Mouse (Mus musculus) lung, embryonic 16.5 days (tissue): Measurements from ENCODE around the gene Dgkh. TPM values are rescaled to one million over a fixed set of nuclear protein-coding genes. Genes with fewer than 3 reads are reported as not detected.

Experiments
- ATAC-seq: fragments of 200-750 bp; cut with Nextera tagmentation; 2 replicates; pipeline ENCODE4 v1.8.0; 2017; ENCODE audit warnings: low read depth, mild to moderate bottlenecking, moderate library complexity
- H3K27ac ChIP-seq: fragments of 300-500 bp; sonication (generic); 2 replicates; pipeline ENCODE4 v1.5.1; 2014; ENCODE audit warnings: mild to moderate bottlenecking, control low read depth, low read length
- H3K27me3 ChIP-seq: fragments of 300-500 bp; sonication (generic); 2 replicates; pipeline ENCODE4 v1.6.1; 2014; ENCODE audit warnings: low read depth, low read length, mixed read lengths; ENCODE audit not compliant: control insufficient read depth, insufficient read depth
- H3K36me3 ChIP-seq: fragments of 300-500 bp; sonication (generic); 2 replicates; pipeline ENCODE4 v1.6.1; 2014; ENCODE audit warnings: low read length; ENCODE audit not compliant: control insufficient read depth, insufficient read depth
- H3K4me1 ChIP-seq: fragments of 300-500 bp; sonication (generic); replicated peaks from 2 replicates; pipeline ENCODE4 v1.6.1; 2014; ENCODE audit warnings: low read length, mixed read lengths; ENCODE audit not compliant: control insufficient read depth, insufficient read depth
- H3K4me2 ChIP-seq: fragments of 300-500 bp; sonication (generic); 2 replicates; pipeline ENCODE4 v1.6.1; 2014; ENCODE audit warnings: low read depth, low read length, control low read depth
- H3K4me3 ChIP-seq: fragments of 300-500 bp; sonication (generic); 2 replicates; pipeline ENCODE4 v1.5.1; 2014; ENCODE audit warnings: mild to moderate bottlenecking, low read length, control low read depth
- H3K9ac ChIP-seq: fragments of 300-500 bp; sonication (generic); 2 replicates; pipeline ENCODE4 v1.6.1; 2014; ENCODE audit warnings: low read length, control low read depth
- H3K9me3 ChIP-seq: fragments of 300-500 bp; sonication (generic); 2 replicates; pipeline ENCODE4 v1.6.1; 2016; ENCODE audit warnings: low read length; ENCODE audit not compliant: control insufficient read depth
- WGBS: fragments of 180-500 bp; shearing (Covaris S2); extraction: QIAGEN DNeasy Blood & Tissue Kit; methylation state at CpG from one replicate; pipeline ENCODE4 v1.1.7; 2014; 5-methylcytosine and 5-hydroxymethylcytosine counted together
- polyA plus RNA-seq: library from polyadenylated mRNA; unstranded; fragments of >200 nt; fragmentation: Nextera tagmentation; extraction: Ambion mirVana; gene quantifications from 2 replicates; pipeline ENCODE4 v1.2.1, GENCODE M21; 2015

Dgkh gene
- polyA plus RNA-seq, 1 experiment from 2014 or later = 1.8 TPM

- Histone ChIP-seq H3K4me3 (no peak overlapping the region), H3K9ac (no peak overlapping the region), H3K27ac (no peak overlapping the region), H3K4me2 (no peak overlapping the region), H3K9me3 (no peaks in the 10 kb centered on the region), H3K36me3 (peaks cover 41% of the 10 kb centered on the region), H3K4me1 (no peaks in the 10 kb centered on the region), H3K27me3 (no peaks in the 10 kb centered on the region)
- ATAC-seq = no peak
- 87% methylated on average over 6 of the region's 6 CpGs for WGBS
These were observed 222.8 kb downstream of the Dgkh start for GRCm38 (mm10) chr14:78509791-78510190.

Other genes with a start within 250 kb of the Dgkh start
- 18.1 and 19.1 TPM in 2 replicates for gene Akap11, start 196.0 kb downstream of the Dgkh start, polyA plus RNA-seq
- gene Vwa8, start 116.3 kb upstream of the Dgkh start, polyA plus RNA-seq = 10.3 and 10.5 TPM in 2 replicates